23 mouse cellular contexts compared by ENCODE assay signal in genomic region chr19:57185021-57185420, GRCm38 (mm10).
DNase-seq lines count a peak whose midpoint lies in the region; ATAC-seq and TF ChIP-seq lines count a peak whose summit lies in the region.
"Had no signal": no experiment of that assay in that cellular context is flagged by ENCODE, and none has a peak within 500 bp of the region (broad histone marks: within the 10 kb centered on the region; RNA-seq: fewer than 3 reads in every experiment).

No protein-coding gene starts in this region.

- no peak for TF ChIP-seq CTCF in gastrocnemius, adult 2 months (IDR thresholded peaks at IDR 0.05)
- no peak for TF ChIP-seq CTCF in heart, postnatal 0 days (IDR thresholded peaks at IDR 0.05; ENCODE audit: low read depth)
- TF ChIP-seq CTCF in liver, adult 2 months (IDR thresholded peaks at IDR 0.05; ENCODE audit: low read depth, low read length), result no peak

- no peak for ATAC-seq in heart, postnatal 0 days (ENCODE audit: insufficient read depth, low read depth)
- ATAC-seq in liver, embryonic 12.5 days, result no peak
- ATAC-seq: CD4-positive, CD25-positive, alpha-beta regulatory T cell, adult 4 months; forebrain, embryonic 14.5 days; hindbrain, embryonic 16.5 days had no signal

- H3K27me3 ChIP-seq in heart, postnatal 0 days (ENCODE audit: control insufficient read depth, insufficient read depth, low read length), result no peaks in the 10 kb centered on the region
- H3K27me3 ChIP-seq in liver, adult 2 months (ENCODE audit: control insufficient read depth, insufficient read depth, low read length), result no peaks in the 10 kb centered on the region
- no peaks in the 10 kb centered on the region for H3K27me3 ChIP-seq in liver, embryonic 12.5 days (replicated peaks)
- H3K27me3 ChIP-seq: embryonic facial prominence, embryonic 15.5 days; hindbrain, embryonic 12.5 days had no signal

- 30% methylated on average over 3 of the region's 3 CpGs for WGBS in heart, postnatal 0 days
- 76% methylated on average over 3 of the region's 3 CpGs for WGBS in liver, adult 2 months
- WGBS in liver, embryonic 12.5 days (ENCODE audit: insufficient replicate concordance), result 44% methylated on average over 3 of the region's 3 CpGs

- TF ChIP-seq EP300 in heart, postnatal 0 days (IDR thresholded peaks at IDR 0.05; ENCODE audit: low read depth), result 0 out of 2 replicates have a peak, but pooled peaks have one; percentile 26

- H3K4me1 ChIP-seq in heart, postnatal 0 days (ENCODE audit: control insufficient read depth, insufficient read depth), result peaks cover 70% of the 10 kb centered on the region
- peaks cover 24% of the 10 kb centered on the region for H3K4me1 ChIP-seq in liver, adult 2 months (ENCODE audit: control insufficient read depth, insufficient read depth, low read length)
- H3K4me1 ChIP-seq in liver, embryonic 12.5 days, result peaks cover 11% of the 10 kb centered on the region; the same call in 1 of the 2 replicates
- H3K4me1 ChIP-seq: forebrain, embryonic 10.5 days had no signal

- peak overlapping the region; percentile 53 for H3K27ac ChIP-seq in gastrocnemius, adult 2 months
- H3K27ac ChIP-seq in heart, postnatal 0 days (ENCODE audit: low read depth), result peak overlapping the region; percentile 35
- H3K27ac ChIP-seq in liver, adult 2 months (replicated peaks; ENCODE audit: insufficient read depth, low read depth, low read length), result no peak overlapping the region
- no peak overlapping the region for H3K27ac ChIP-seq in liver, embryonic 12.5 days
- H3K27ac ChIP-seq: embryonic facial prominence, embryonic 15.5 days; forebrain, embryonic 10.5 days; hindbrain, embryonic 12.5 days had no signal

- H3K9ac ChIP-seq in heart, postnatal 0 days (replicated peaks; ENCODE audit: low read depth, low read length), result no peak overlapping the region
- no peak overlapping the region for H3K9ac ChIP-seq in liver, adult 2 months (ENCODE audit: low read depth, low read length)
- H3K9ac ChIP-seq in liver, embryonic 12.5 days, result no peak overlapping the region
- H3K9ac ChIP-seq: embryonic facial prominence, embryonic 15.5 days; hindbrain, embryonic 12.5 days had no signal

- no peak for DNase-seq in gastrocnemius, adult 2 months
- no peak for DNase-seq in gastrocnemius, postnatal 14 days
- DNase-seq in heart, postnatal 0 days (ENCODE audit: low spot score), result no peak
- no peak for DNase-seq in heart, postnatal 10 days
- DNase-seq in liver, adult 2 months (ENCODE audit: extremely low read depth, low read depth, low spot score), result peak; percentile 42
- peak; percentile 52 for DNase-seq in lung, postnatal 36 days
- DNase-seq in lung, postnatal 14 days, result no peak
- DNase-seq: adrenal gland, adult 8-10 months; adrenal gland, postnatal 36 days; cerebellum, adult 11 months; cerebellum, adult 8-10 months; cerebellum, postnatal 14 days; embryo, embryonic 11 days; heart, postnatal 4 days had no signal

- H3K79me2 ChIP-seq in liver, adult 2 months (ENCODE audit: control insufficient read depth, insufficient read depth, low read length), result peaks cover 8% of the 10 kb centered on the region

- peaks cover 17% of the 10 kb centered on the region; the same call in 1 of the 2 replicates for H3K36me3 ChIP-seq in heart, postnatal 0 days (replicated peaks; ENCODE audit: control insufficient read depth, insufficient read depth, low read length)
- no peaks in the 10 kb centered on the region for H3K36me3 ChIP-seq in liver, adult 2 months (ENCODE audit: control insufficient read depth, insufficient read depth, low read length)
- no peaks in the 10 kb centered on the region for H3K36me3 ChIP-seq in liver, embryonic 12.5 days
- H3K36me3 ChIP-seq: embryonic facial prominence, embryonic 15.5 days; forebrain, embryonic 10.5 days; G1E; hindbrain, embryonic 12.5 days had no signal

- no peak overlapping the region for H3K4me2 ChIP-seq in heart, postnatal 0 days (ENCODE audit: low read depth, low read length)
- no peak overlapping the region for H3K4me2 ChIP-seq in liver, embryonic 12.5 days
- H3K4me2 ChIP-seq: embryonic facial prominence, embryonic 15.5 days; hindbrain, embryonic 12.5 days had no signal

- intact Hi-C loops in gastrocnemius, adult 2 months (cut with DNase I), result no loop called here
- intact Hi-C loops in gastrocnemius, postnatal 14 days (cut with DNase I; ENCODE audit: low total_unique reads), result no loop called here
- intact Hi-C loops in heart, postnatal 10 days (cut with DNase I), result no loop called here

- no peaks in the 10 kb centered on the region for H3K9me3 ChIP-seq in heart, postnatal 0 days (replicated peaks; ENCODE audit: control insufficient read depth, low read length)
- no peaks in the 10 kb centered on the region for H3K9me3 ChIP-seq in liver, embryonic 12.5 days (replicated peaks)
- H3K9me3 ChIP-seq: embryonic facial prominence, embryonic 15.5 days; forebrain, embryonic 10.5 days; hindbrain, embryonic 12.5 days had no signal

- TF ChIP-seq POLR2A in liver, adult 2 months (IDR thresholded peaks at IDR 0.05; ENCODE audit: extremely low read depth, insufficient read depth, low read length), result no peak

- no peak overlapping the region for H3K4me3 ChIP-seq in gastrocnemius, adult 2 months
- H3K4me3 ChIP-seq in heart, postnatal 0 days (ENCODE audit: low read depth, low read length), result no peak overlapping the region
- H3K4me3 ChIP-seq in liver, adult 2 months (ENCODE audit: insufficient read depth, low read depth, low read length), result no peak overlapping the region
- no peak overlapping the region for H3K4me3 ChIP-seq in liver, embryonic 12.5 days
- H3K4me3 ChIP-seq: embryonic facial prominence, embryonic 15.5 days; erythroblast, embryonic 14.5 days; forebrain, embryonic 10.5 days; hindbrain, embryonic 12.5 days had no signal

Comparison
In these comparisons a context has a peak if more than half of its experiments do, and no peak if none do; other contexts are left out.
1. DNase-seq: peak in liver, adult 2 months (single experiment) and lung, postnatal 36 days (single experiment); none in gastrocnemius, adult 2 months (single experiment), gastrocnemius, postnatal 14 days (single experiment), heart, postnatal 0 days (single experiment), heart, postnatal 10 days (0 of 2) and lung, postnatal 14 days (single experiment).
2. H3K27ac ChIP-seq: peak in gastrocnemius, adult 2 months (single experiment) and heart, postnatal 0 days (single experiment); none in liver, adult 2 months (single experiment) and liver, embryonic 12.5 days (single experiment).